Mouse (Mus musculus): ENCODE results near the gene Eif4a1.

Gene Eif4a1

DNA sequence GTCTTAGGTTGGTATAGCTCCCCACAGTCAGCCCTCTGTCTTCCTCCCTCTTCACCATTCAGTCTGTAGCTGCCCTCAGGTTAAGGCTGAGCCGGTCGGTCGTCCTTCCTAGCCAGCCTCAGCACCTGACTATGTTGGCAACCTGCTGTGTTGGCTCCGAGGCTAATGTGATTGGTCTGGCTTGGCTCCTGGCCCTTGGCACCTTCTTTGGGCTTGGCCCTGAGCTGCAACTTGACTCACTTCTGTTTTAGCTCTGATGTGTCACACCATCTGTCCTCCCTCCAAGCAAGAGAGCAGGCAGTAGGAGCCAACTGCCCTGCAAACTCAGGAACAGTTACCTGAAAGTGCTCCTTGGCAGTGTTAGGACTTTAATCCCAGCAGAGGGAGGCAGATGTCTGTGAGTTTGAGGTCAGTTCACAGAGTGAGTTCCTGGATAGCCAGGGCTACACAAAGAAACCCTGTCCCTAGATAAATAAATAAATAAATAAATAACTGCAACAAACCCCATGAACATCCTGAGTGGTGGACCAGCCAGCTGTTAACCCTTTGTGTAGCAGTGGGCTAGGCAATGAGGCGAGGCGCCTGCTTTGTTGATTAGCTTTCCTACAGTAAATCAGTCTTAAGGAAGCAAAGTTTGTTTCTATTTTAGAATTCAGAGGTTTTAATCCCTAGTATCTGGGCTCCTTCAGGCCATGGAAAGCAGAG is 34.7 kb upstream of the Eif4a1 start:
- no peak for TF ChIP-seq GATA4 (IDR thresholded peaks at IDR 0.05; ENCODE audit: insufficient replicate concordance, low read length)

DNA sequence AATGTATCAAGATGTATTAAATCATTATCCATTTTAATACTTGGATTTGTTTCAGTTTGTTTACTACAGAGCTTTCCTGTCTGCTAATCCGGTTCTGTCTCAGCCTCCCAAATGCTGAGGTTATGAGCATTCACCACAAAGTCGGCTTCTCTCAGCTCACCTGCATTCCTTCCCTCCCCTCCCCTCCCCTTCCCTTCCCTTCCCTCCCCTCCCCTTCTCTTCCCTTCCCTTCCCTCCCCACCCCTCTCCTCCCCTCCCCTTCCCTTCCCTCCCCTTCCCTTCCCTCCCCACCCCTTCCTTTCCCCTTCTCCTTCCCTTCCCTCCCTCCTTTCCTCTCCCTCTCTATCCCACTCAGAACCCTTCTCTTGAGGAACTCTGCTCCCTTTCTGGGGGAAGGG is 32.4 kb upstream of the Eif4a1 start:
- no peak for TF ChIP-seq GATA4 (IDR thresholded peaks at IDR 0.05; ENCODE audit: insufficient replicate concordance, low read length)

DNA sequence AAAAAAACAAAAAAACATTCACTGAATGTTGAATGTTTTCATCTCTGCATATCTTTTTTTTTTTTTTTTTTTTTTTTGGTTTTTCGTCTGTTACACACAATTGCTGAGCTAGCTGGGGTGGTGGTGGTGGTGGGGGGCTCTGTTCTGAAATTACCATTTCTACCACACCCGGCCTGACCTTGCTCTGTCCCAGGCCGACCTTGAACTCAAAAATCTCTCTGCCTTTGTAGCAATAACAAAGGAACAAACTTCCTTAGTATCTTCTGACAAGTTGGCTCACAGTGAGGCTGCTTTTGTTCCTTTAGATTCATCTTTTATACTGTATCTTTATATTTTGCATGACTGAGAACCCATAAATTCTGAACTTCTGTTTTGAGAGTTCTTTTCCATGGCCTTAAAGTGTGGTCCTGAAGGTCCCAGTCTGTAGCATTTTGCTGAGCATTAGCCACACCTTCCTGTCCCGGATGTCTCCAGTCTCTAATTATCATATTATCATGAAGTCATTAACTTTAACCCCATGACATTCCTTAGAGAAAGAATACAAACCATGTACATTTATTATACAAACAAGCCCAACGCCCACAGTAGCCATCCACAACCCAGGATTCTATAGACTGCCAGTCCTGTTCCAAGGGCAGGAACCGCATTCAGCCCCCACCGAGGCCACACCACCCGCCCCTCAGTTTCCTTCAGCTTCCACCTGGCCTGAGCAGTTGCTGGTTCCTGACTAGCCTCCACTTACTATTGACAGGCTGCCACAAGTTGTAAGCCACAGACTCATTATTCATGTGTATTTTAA is 31.8 kb upstream of the Eif4a1 start:
- no peak for TF ChIP-seq GATA4 (IDR thresholded peaks at IDR 0.05; ENCODE audit: insufficient replicate concordance, low read length)

DNA sequence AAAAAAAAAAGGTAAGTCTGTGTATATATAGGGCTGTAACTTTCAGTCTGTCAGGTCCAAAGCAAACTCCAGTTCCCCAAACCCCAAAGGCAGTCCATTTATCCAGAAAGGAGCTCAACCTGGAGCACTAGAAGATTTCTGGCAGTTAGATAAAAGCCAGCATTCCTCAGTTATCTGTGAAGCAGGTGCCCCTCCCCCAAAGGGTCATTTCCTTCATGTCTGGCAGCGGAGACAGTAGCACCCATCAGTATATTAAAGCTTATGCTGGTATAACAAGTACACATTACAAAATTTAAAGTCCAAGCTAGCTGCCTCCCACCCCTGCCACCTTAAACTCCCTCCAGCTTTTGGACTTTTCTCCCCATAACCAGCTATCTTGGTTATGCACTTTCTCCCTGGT is 27.4 kb upstream of the Eif4a1 start:
- TF ChIP-seq GATA4 (IDR thresholded peaks at IDR 0.05; ENCODE audit: insufficient replicate concordance, low read length), result no peak

DNA sequence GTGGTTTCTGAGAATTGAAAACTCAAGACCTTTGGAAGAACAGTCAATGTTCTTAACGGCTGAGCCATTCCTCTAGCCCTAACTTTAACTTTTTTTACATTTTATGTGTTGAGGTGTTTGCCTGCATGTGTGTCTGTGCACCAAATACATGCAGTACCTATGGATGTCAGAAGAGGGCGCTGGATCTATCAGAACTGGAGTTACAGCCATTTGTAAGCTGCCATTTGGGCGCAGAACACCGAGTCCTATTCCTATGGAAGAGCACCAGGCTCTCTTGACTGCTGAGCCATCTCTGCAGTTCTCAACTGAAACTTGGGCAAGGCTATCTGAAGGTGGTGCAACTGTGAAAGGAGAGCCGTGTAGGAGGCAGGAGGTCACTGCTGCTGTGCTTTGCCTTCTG is 26.4 kb upstream of the Eif4a1 start:
- TF ChIP-seq GATA4 (IDR thresholded peaks at IDR 0.05; ENCODE audit: insufficient replicate concordance, low read length), result no peak

DNA sequence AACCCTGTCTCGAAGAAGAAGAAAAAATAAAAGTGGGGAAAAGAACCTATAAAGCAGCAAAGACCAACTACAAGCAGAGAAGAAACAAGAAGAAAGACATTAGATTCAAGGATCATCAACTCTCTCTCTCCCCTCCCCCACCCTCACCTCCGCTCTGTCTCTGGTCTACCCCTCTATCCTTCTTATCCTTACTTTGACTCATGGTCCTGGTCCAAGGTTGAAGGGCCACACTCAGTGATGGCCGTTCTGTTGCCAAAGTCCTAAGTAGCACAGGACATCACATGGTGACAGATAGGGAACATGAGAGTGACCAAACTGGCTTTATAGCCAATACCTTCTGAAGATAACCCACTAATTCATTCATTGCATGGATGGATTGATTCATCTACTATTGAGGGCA is 25.2 kb upstream of the Eif4a1 start:
- no peak for TF ChIP-seq GATA4 (IDR thresholded peaks at IDR 0.05; ENCODE audit: insufficient replicate concordance, low read length)

DNA sequence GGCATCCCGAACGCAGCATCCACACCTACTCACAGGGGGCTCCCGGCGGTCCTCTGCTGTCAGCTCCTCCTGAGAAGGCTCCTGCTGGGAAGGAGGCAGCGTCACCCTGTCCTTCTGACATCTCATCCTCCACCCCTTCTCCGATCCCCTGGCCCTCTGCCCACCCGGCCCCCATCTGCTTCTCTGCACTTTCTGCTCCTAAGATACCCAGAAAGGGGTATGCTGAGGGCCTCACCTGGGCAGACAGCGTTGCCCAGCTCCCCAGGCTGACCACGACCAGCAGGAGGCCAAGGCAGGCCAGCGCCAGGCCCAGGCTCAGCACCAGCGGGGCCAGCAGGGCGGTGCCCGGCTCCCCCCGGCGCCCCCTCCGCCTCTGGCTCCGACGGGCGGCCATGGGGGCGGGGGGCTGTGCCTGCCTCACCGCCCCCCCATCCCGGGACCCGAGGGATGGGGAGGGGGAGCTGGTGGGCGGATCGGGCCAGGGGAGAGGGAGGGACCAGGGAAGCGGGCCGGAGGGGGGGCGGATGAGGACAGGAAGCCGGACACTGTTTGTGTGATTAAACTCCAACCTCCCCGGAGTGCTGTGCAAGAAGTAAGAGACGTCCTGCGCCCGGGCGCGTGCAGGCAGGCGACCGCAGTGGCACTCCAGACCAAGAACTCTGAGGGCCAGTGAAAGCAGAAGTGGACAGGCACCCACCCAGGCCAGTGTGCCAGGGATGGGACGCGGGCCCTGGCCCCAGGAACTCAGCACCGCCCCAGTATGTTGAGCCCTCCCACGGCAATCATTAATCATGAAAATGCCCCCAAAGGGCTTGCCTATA is 23.3 kb upstream of the Eif4a1 start, which contains the start of the genes Tnfsf12 and Tnfsfm13:
Tnfsf12 (minus strand) TSS at position 489 of the 821 bp plus-strand sequence.
Tnfsfm13 (minus strand) TSS at position 738 of the 821 bp plus-strand sequence.
- peak; percentile 50; the same call in 1 of the 2 replicates for TF ChIP-seq GATA4 (IDR thresholded peaks at IDR 0.05; ENCODE audit: insufficient replicate concordance, low read length)

DNA sequence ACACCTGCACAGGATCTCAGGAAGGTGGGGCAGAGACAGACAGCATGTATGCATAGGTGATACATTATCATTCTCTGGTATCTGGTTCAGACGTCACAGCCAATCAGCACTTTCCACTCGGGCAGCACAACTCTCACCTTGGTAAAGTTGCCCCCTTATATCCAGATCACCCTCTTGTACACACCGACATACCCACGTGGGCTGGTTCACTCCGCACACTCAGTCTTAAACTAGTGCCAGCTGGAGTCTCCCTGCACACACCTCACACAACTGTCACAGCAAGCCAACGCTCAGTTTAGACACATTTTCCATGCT is 22.8 kb upstream of the Eif4a1 start:
- TF ChIP-seq GATA4 (IDR thresholded peaks at IDR 0.05; ENCODE audit: insufficient replicate concordance, low read length), result no peak

DNA sequence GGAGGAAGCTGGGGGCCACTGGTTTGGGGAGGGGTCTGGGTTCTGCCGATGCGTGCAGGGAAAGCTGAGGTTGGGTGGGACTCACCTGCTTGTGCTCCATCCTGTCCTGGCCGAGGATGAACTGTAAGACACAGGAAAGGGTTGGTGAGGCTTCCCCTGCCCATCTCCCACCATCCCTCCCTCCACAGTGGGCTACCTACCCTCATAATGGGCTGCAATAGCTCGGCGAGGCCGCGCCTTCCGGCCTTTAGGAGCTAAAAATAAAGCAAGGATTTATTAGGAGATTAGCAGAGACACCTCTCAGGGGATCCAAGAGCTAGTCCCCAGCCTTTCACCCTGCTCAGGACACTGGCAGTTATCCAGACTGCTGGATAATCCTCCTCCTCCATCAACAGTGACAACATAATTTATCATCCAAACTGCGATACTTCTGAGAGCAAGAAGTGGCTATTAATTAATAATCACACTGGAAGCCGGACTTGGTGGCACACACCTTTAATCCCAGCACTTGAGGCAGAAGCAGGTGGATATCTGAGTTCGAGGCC is 21.3 kb upstream of the Eif4a1 start:
- TF ChIP-seq GATA4 (IDR thresholded peaks at IDR 0.05; ENCODE audit: insufficient replicate concordance, low read length), result no peak

DNA sequence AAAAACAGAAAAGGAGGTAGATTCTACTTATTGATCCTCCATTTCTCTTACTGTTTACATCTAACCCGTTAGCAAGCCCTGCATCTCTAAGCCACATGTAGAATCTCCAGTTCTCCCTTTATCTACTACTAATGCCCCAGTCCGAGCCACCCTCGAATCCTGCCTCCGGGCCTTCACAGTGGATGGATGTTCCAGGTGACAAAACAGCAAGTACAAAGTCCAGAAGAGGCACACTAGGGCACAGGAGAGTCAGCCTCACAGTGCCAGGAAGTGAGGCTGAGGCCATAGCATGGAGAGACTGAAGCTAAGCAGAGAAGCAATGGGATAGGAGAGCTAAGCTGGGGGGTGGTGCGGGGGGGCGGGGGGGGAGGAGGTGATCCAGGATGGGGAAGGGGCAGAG is 20.6 kb upstream of the Eif4a1 start:
- TF ChIP-seq GATA4 (IDR thresholded peaks at IDR 0.05; ENCODE audit: insufficient replicate concordance, low read length), result no peak

DNA sequence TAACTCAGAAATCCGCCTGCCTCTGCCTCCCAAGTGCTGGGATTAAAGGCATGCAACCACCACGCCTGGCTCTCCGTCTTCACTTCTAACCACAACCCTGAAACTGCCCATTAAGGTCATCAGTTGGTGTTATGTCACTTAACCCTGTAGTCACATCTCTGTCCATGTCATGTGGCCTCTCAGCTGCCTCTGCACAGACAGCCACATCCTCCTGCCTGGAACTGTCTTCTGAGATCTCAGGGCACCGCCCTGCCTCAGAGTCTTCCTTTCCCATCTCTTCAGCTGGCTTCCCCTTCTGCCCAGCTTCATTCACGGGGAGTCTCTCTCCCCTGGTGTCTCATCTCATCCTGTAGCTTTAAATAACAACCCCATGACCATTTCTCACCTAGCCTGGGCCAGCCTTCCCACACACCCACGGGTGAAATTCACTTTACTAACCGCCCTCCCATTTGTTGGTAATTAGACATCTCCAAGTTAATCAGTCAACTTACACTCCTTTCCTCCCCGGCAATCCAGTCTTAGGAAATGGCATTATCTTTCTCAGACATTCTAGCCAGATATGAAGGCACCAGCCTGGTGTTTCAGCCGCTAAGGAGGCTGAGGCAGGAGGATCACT is 20.1 kb upstream of the Eif4a1 start:
- TF ChIP-seq GATA4 (IDR thresholded peaks at IDR 0.05; ENCODE audit: insufficient replicate concordance, low read length), result no peak

DNA sequence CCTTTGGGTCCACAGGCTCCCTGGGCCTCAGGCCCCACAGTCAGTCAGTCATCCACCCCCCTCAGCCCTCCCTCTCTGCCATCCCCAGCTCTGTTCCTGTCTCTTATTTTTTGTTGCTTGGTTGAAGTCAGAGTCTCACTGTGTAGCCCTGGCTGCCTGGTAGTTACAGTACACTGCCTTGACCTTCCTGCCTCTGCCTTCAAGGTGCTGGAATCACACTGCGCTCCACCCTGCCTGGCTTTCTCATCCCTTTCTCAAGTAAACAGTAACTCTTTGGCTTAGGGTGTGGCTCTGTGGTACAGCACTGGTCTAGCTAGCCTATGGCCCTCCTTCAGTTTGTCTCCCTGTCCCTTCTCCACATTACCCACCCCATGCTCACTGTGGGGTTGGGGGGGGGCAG is 17.7 kb upstream of the Eif4a1 start:
- TF ChIP-seq GATA4 (IDR thresholded peaks at IDR 0.05; ENCODE audit: insufficient replicate concordance, low read length), result no peak

DNA sequence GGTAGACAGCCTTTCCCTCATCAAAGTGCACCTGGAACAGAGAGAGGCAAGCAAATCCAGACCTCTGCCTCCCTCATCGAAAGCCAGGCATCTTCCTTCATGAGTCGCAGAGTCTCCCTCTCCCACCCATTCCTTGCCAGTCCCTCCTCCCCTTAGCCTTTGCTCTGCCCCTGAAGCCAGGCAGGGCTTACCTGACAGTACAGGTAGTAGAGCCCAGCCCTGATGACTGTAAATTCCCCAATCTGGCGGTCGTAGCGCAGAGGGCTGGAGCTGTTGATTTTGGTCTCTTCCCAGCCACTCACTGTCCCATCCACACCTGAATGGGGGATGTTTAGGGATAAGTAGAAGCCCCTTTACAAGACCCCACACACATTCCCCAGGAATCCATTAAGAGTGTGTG is 14.8 kb upstream of the Eif4a1 start:
- TF ChIP-seq GATA4 (IDR thresholded peaks at IDR 0.05; ENCODE audit: insufficient replicate concordance, low read length), result no peak

DNA sequence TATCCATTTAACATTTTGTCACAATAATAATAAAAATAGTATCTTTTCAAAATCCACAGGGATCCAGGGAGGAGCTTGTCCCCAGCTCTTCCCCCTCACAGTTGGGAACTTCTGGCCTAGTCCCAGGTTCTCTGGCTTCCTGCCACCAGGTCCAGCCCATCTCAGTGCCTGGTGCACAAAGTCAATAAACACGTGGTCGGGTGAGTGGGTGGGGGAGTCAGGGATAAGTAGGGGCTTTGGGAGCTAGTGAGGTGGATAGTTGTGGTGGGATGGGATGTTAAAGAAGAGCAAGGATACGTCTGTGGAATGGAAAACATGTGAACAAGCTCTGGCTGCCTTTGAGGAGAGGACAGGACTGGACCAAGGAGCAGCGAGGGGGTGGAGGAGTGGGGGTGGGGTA is 14.2 kb upstream of the Eif4a1 start:
- no peak for TF ChIP-seq GATA4 (IDR thresholded peaks at IDR 0.05; ENCODE audit: insufficient replicate concordance, low read length)

DNA sequence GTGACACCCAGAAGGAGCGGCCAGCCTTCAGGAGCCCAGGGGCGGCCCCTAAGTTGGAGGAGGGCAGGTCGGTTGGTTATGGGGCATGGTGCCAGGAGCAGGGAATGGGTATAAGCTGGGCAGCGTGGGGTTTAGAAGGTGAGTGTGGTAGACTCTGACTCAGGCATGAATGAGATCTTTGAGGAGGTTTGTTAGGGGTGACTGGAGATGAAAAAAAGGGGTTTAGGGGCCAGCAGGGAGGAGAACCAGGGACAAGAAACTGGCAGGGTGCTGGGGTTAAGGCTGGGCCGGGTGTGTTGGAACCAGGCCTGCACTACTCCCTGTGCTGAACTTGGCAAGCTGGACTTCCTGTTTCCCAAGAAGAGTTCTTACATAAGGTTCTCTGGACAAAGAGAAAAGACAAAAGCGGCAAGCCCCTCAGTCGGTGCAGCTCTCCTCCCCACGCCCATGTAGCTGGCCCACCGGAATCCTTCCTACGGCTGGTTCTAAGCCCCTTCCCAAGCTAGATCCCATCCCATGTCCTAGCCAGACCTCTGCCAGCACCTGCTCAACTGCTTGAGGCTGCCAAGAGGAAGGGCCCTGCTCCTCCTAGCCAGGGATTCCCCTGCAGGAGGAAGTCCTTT is 13.4 kb upstream of the Eif4a1 start, which contains the start of gene Tnfsf13:
Tnfsf13 (minus strand) TSS at position 259 of the 623 bp plus-strand sequence.
- TF ChIP-seq GATA4 (IDR thresholded peaks at IDR 0.05; ENCODE audit: insufficient replicate concordance, low read length), result no peak
